Mouse (Mus musculus): Measurements from ENCODE around the gene Itfg2. TPM values are rescaled to one million over a fixed set of nuclear protein-coding genes. Genes with fewer than 3 reads are reported as not detected.
A peak's percentile ranks its signal among the peaks of the same experiment; 100 is the strongest.
"Not testable (repeated sequence)": the region's sequence is repeated elsewhere in the genome, so short reads cannot be mapped to it uniquely, and the experiment has no call there.

The Itfg2 gene
- total RNA-seq, 2 experiments from 2014 or later, result 18.2 to 25.4 TPM

DNA sequence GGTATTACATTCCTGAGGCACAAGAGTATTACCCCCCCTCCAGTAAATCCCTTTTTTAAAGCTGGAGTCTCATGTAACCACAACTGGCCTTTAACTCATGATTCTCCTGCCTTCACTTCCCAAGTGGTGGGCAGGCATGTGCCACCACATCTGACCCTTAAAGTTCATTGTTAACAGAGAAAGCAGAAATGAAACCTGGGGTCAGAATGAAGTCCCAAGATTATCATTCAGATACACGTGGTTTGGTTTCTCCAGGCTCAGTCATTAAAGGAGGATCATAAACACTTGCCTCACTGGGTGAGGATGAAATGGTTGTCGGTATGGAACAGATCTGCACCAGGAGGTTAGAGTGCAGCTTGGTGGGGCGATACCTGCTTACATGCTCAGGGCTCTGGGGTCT, 43.5 kb downstream of the Itfg2 start:
- no peak for DNase-seq

DNA sequence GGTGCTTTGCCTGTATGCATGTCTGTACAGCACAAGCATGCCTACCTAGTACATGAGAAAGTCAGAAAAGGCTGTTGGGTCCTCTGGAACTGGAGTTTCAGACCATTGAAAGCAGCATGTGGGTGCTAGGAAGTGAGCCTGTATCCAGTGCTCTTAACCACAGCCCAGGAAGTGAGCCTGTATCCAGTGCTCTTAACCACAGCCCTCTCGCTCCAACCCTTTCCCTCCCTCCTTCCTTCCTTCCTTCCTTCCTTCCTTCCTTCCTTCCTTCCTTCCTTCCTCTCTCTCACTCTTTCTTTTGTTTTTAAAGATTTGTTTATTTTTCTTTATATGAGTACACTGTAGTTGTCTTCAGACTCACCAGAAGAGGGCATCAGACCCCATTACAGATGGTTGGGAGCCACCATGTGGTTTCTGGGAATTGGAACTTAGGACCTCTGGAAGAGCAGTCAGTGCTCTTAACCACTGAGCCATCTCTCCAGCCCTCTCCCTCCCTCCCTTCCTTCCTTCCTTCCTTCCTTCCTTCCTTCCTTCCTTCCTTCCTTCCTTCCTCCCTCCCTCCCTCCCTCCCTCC, 44.0 kb downstream of the Itfg2 start:
- not testable (repeated sequence) for DNase-seq

DNA sequence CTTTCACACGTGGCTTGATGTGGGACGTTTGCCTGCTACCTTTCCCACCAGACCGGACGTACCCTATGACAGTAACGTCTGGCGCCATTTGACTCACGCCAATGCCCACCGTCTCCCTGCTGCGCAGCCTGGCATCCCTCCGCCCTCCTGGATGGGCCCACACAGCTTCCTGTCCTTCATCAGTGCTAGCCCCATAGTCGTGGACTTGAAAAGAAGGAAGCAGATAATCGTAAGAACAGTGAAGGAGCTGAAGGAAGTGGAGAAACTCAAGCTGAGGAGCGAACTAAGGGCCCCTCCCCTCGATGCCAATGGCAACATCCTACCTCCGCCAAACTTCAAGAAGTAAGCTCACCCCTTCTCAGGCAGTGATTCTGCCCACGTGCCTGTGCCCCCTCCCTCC, 45.1 kb downstream of the Itfg2 start:
- no peak for DNase-seq

DNA sequence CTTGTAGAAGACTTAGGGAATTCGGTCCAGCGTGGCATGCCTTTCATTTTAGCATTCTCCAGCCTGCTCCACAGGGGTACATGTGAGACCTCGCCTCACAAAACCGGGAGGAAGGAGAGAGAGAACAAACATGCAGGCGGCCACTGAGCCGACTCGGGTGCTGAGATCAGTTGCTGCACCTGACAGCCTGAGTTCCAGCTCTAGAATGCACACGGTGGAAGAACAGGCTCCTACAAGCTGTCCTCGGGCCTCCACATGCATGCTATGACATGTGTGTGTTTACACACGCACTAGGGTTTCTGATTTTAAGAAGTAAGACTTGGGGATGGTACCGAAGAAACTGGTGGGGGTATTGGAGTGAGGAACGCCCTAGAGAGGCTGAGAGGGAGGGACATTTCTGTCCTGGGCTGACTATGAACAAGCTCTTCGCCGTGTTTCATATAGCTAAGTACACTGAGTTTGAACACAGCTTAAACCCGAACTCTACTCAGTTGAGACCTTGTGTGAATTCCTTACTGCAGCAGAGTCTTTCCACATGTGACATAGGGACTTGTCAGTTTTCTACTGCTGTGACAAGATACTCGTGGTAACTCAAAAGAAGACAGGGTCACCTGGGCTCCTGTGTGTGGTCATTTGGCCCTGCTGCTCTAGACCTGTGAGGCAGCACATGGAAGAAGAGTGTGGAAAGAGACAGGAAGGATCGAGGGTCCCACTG, 48.2 kb downstream of the Itfg2 start:
- no peak for DNase-seq

DNA sequence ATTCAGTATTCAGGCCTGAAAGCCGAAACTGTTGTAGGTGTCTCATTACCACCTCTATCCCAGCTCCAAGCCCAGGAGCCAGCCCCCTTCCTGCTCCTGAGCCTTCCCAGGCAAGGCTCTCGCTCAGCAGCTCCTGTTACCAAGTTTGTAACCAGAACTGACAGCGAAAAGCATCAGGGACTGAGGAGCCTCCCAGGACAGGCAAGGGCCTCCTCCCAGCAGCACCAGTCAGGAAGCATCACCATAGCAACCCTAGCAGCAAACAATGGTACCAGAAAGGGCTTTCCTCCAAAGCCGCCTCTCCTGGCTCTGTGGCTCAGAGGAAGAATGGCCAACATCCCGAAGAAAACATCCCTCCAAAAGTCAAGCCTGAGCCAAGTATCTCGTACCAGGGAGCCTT, 49.5 kb downstream of the Itfg2 start, which contains the start of the genes Tex52 and Gm44596:
Tex52 (plus strand) TSS at position 265 of the 400 bp plus-strand sequence.
Gm44596 (plus strand) TSS at position 312 of the 400 bp plus-strand sequence.
- peak; percentile 55 to 65 for DNase-seq

DNA sequence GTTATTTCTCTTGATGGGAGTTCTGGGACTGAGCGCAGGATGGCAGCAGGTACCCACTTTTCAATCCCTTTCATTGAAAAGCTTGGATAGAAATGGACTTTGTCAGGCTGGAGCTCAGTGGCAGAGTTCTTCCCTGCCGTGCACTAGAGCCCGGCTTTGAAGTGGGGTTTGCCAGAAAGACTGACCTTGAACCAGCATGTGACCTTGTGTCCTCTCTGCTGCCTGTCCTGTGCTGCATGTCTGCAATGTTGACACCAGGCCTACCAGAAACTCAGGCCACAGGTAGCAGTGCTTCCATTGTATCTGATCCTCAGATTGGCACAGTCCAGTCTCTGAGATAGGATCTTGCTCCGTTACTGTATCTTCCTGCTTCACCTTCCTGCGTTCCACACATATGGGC, 54.7 kb downstream of the Itfg2 start:
- DNase-seq, result no peak

DNA sequence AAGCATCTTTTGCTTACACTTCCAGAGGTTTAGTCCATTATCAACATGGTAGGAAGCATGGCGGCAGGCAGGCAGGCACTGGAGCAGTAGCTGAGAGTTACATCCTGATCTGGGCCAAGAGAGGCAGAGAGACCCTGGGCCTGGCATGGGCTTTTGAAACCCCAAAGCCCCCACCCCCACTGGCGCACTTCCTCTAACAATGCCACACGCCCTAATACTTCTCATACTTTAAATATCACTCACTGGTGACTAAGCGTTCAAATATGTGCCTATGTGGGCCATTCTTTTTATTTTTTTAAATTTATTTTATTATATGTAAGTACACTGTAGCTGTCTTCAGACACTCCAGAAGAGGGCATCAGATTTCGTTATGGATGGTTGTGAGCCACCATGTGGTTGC, 58.3 kb downstream of the Itfg2 start:
- no peak for DNase-seq

DNA sequence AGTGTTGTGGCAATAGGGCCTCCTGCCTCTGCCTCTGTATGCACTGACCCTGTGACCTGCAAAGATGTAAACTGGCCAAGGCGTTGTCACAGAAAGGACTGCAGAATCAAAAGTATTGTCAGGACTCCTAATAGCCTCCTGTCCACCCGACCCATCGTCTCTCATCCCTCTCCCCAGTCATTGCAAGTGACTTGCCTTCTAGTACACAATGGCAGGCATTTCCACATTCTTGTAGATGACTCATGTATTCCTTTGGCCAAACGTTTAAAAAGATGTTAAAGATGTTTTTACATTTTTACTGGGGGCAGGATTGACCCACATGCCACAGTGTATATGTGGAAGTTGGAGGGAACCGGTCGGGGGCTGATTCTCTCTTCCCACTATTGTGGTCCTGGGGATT, 60.0 kb downstream of the Itfg2 start:
- DNase-seq, result no peak

DNA sequence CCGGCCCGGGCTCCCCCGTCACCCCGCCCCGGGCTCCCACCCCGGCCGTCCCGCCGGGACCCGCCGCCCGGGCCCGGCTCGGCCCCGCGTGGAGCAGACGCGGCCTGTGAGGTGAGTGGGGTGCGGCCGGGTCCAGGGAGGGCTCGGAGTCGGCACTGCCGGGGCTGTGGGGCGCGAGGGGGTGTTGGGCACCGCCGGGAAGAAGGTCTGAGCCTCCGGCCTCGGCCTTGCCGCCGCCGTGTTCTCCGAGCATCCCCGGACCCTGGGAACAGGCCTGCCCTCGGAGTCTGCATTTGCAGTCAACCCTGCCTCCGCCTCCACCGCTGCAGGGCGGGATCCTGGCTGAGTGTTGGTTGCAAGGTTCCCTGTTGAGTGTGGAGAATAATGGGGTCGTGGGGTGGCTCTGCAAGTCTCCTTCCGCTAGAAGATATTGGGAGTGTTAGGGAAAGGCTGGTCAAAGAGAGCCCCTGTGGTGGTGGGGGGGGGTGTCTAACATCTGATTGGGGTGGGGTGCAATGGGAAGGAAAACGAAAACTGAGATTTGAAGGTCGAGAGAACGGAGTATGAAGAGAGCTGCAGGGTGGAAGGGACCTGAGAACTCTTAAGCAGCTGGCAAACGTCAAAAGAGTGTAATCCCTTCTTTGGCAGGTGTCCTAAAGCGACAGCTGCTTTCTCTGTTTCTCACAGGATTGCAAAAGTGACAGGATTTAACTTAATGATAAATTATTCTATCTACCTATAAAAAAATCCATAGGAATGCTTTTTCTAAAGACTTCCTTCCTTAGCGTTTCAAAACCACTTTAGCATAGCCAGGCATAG, 61.5 kb downstream of the Itfg2 start:
- no peak for DNase-seq

DNA sequence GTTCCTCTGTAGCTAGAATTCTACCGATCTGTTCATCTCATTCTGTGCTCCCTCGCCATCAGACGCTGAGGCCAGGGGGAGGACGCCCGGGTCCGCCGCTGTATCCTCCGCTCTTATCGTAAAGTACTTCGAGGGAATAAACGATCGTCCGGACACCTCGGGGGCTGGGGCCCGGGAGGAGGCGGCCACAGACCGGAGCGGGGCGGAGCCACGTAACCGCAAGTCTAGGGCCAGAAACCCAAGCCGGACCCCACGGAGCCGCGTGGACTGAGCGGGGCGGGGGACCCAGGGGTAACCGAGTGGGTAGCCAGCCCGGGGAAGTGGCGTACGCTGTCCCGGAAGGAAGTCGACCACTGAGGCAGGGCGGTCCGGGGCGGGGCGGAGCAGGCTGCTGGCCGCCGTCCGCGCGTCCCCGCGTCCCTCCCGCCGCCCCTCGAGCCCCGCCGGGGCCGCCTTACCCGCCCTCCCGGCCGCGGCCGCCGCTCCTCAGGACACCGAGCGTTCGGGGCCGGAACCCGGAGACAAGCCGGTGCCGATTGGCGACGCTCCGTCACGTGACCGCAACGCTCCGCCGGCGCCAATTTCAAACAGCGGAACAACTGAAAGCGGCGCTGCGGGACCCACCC, 62.2 kb downstream of the Itfg2 start, which contains the start of the genes Rhno1 and Foxm1:
Rhno1 (minus strand) TSS at position 531 of the 626 bp plus-strand sequence.
Foxm1 (plus strand) TSS at position 587 of the 626 bp plus-strand sequence.
- DNase-seq, result peak; percentile 76 to 80

DNA sequence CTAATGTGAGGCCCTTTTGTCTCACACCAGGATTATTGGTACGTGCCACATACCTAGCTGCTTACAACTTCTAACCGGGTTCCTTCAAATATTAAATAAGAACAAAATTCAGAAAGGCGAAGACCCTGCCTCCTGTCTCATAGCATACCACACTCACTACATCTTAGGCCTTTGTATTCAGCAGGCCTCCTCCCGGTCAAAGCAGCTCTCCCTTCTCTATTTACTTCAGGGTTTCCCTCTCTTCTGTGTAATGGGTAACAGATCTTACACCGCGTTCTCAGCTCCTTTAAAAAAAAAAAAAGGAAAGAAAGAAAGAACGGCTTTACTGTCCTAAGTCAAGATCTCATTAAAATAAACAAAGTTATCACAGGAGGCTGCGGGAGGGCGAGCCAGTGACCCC, 62.8 kb downstream of the Itfg2 start:
- DNase-seq, result no peak

Other genes starting within 250 kb of the Itfg2 start
- gene Tead4, start 124.1 kb downstream of the Itfg2 start, total RNA-seq (2021), result 1 to 10 TPM in 1 of 2 experiments, under 1 TPM in 1; 0.57 to 1.1 TPM
- gene Tulp3, start 69.1 kb downstream of the Itfg2 start, total RNA-seq (2021), result 10 to 100 TPM; 19.6 to 24.0 TPM
- gene Rhno1, start 62.0 kb downstream of the Itfg2 start, total RNA-seq (2021), result 10 to 100 TPM; 20.4 to 20.8 TPM
- 1 to 10 TPM; 1.6 to 2.2 TPM for gene Foxm1, start 62.0 kb downstream of the Itfg2 start, total RNA-seq (2021)
- 1 to 10 TPM in 1 of 2 experiments, under 1 TPM in 1; 0.68 to 1.5 TPM for gene Tex52, start 49.5 kb downstream of the Itfg2 start, total RNA-seq (2021)
- gene Gm44596, start 49.4 kb downstream of the Itfg2 start, total RNA-seq (2021), result not detected
- 10 to 100 TPM; 16.0 to 18.1 TPM for gene Nrip2, start 25.6 kb downstream of the Itfg2 start, total RNA-seq (2021)
- 100 to 1,000 TPM; 123 to 134 TPM for gene Fkbp4, start 13.7 kb upstream of the Itfg2 start, total RNA-seq (2021)
- not detected for gene Pzp, start 101.8 kb upstream of the Itfg2 start, total RNA-seq (2021)
- 10 to 100 TPM; 12.1 to 13.3 TPM for gene A2ml1, start 156.7 kb upstream of the Itfg2 start, total RNA-seq (2021)
- not detected for gene Klrb1a, start 198.6 kb upstream of the Itfg2 start, total RNA-seq (2021)
- not detected for gene Clec2h, start 237.5 kb upstream of the Itfg2 start, total RNA-seq (2021)

All from layer of hippocampus, postnatal 36 days (tissue).